Mouse (Mus musculus) activated CD4-positive, CD25-positive, alpha-beta regulatory T cell, adult 4 months (primary cell): ENCODE measurements around the gene Fam71e2. TPM values are rescaled to one million over a fixed set of nuclear protein-coding genes. Genes with fewer than 3 reads are reported as not detected.

Source experiments
- ATAC-seq: one replicate; pipeline ENCODE4 v1.8.0; 2017
- polyA plus RNA-seq, 2 experiments: library from polyadenylated mRNA; unstranded; fragments of 100-300 nt; shearing (Covaris generic); gene quantifications; one replicate each; pipeline ENCODE4 v1.2.1; 2017

Gene Fam71e2
- polyA plus RNA-seq, 2 experiments from 2014 or later: not detected

DNA sequence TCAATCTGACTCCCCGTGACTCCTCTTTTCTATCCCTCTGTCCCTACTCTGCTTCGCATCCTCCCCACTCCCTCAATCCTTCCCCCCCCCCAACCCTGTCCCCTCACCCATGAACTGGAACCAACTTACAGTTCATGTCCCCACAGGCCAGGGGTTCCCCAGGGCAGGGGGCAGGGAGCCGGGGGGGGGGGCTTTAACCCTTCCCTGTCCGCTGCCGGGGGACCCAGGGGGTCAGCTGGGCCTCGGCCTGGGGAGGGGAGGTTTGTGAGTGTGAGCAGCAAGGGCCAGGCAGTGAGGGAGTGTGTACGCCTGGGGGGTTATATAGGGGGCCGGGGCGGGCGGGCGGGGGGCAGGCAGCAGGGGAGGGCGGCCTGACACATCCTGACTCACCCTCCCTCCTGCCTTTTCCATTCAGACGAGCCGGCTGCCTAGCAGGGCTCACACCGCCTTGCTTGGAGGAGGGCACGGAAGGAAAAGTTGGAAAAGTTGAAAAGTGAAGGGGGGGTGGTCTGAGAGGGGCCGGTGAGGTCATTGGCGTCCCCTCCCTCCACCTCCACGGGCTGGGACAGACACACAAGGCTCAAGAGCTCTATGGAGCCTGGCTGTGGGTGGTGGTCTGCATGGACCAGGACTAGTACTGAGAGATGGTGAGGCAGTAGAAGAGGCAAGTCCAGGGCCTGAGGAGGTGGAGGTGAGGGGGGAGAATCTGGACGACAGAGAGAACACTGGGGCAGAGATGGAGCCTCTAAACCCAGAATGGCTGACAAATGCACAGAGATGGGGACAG, 6.9 kb upstream of the Fam71e2 start:
- ATAC-seq: no peak

DNA sequence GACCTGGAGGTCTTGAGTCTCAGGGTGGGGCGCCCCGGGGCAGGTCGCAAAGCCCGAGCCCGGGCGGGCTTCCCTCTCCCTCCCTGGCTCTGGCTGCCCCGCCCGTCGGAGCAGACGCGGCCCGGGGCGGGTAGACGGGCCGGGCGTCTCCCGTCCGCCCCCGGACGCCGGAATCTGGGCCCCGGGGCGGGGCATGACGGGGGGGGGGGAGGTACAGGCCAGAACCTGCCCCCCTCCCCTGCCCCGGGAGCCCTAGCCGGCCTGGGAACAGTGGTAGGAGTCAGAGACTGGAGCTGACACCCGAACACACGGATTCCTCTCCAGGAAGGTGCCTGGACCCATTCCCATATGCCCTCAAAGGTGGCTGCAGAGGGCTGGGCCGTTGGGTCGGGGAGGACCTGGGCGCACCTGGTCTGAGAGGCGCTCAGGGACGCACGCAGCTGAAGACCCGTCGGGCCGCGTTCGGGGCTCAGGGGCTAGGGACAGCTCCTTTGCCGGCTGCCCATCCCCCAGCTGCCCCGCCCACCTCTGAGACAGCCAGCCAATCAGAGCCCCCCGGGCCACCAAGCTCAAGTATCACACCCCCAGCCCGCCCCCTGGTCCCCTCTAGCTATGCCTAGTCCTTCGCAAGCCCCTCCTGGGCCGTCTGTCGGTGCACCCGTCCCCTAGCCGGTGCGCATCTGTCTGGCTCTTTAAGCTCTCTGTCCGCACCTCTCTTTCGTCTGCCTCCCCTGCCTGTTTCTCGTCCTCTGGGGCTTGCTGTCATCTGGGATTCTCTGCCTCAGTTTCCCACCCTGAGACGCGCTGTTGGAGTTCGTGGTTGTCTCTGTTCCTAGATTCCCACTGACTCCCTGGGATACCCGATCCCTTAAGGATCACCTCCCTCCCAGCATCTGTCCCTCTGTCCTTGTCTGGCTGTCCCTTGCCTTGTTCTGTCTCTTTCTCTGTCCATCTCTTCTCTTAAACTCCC, 6.0 kb upstream of the Fam71e2 start:
- peak; percentile 32 for ATAC-seq

GRCm38 (mm10) chr7:4776131-4776530, 5.0 kb upstream of the Fam71e2 start:
- no peak for ATAC-seq

DNA sequence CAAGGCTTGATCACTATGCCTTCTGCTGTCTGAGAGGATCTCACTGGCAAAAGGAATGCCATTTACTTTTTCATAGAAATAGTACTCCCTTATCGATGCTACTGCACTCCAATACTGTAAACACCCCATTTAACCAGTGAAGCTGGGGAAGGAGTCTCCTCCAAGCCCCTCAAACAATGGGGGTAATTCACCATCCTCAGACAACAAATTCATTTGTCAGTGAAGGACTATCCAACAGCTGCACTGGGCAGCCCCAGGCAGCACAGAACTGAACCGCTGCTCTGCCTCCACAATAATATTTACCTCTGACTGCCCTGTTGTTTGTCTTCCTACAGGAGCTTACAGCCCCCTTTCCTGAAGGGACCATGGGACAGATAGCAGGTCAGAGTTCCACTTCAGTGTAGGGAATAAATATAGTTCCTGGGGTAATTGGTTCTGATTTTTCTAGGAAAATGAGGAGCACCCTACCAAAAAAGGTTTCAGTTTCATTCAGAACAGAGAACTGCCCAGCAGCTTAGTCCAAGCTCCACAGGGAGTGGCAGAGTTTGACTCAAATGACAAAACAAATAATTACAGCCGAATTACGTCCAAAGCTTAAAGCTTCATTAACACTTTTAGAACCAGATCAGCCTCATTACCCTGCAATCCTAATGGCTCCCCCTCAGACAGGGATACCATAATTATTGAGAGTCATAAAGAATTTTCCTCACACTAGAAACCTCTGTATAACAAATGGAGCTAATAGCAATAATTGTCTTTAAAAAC, 6.0 kb downstream of the Fam71e2 start:
- ATAC-seq: no peak

DNA sequence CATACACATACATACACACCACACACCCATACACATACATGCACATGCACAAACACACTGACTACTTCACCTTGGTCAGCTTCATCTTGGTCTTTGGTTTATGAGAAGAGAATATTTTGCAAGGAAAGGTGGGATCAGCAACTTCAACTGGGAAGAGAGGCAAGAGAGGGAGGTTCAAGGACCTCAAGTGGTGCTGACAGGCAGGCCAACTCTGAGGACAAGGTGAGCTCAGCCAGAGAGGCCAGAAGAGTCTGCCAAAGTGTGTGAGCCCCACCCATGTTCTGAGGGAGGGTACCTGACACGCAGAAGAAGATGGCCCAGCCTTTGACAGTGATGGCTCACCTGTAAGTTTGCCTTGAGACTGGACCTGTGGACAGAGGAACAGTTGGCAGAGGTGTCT, 11.4 kb downstream of the Fam71e2 start:
- ATAC-seq: no peak

GRCm38 (mm10) chr7:4752821-4753570, 18.1 kb downstream of the Fam71e2 start, which contains the start of gene Cox6b2:
Gene Cox6b2 (minus strand): TSS chr7:4753094.
- peak; percentile 28 for ATAC-seq

- no peak for ATAC-seq
Measured at GRCm38 (mm10) chr7:4751971-4752820, 18.9 kb downstream of the Fam71e2 start.

DNA sequence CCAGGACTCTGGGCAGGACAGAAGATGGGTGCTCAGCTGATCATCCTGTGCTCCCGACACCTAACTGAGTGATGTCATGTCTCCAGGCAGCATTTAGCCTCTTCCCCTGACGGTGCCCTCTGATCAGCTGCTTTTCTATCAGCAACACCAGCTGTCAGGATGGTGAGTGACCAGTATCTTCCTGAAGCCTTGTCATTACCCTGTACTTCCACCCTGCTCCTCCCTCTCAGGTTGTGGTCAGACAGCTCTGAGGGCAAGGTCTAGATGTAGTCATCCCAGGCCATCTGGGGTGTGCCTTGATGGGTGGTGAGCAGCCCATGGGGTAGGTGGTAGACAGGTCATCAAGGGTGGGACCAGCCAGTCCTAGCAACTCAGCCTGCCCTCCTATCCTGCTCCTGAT, 21.9 kb downstream of the Fam71e2 start:
- no peak for ATAC-seq

GRCm38 (mm10) chr7:4748321-4748720, 22.8 kb downstream of the Fam71e2 start:
- ATAC-seq: no peak

GRCm38 (mm10) chr7:4747156-4747899, 23.8 kb downstream of the Fam71e2 start:
- ATAC-seq: no peak

GRCm38 (mm10) chr7:4746326-4746980, 24.6 kb downstream of the Fam71e2 start:
- no peak for ATAC-seq

- ATAC-seq: no peak
Measured at GRCm38 (mm10) chr7:4744886-4745285, 26.2 kb downstream of the Fam71e2 start.

DNA sequence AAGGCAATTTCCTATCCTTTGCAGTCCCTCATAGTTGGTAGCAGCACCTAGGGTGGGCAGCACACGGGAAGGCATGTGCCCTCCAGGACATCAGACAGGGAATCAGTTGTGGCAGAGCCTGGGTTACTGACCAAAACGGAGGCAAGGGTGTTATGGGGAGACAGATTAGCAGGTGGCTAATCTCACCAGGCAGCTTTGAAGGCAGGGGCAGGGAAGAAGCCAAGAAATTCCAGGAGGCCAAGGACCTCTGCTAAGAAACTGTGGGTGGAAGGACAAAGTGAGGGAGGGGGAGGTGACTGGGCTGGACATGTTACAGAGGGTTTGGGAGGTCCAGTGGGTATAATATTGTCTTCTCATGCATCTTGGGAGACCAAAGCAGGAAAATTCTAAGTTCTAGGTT, 27.7 kb downstream of the Fam71e2 start:
- ATAC-seq: no peak

DNA sequence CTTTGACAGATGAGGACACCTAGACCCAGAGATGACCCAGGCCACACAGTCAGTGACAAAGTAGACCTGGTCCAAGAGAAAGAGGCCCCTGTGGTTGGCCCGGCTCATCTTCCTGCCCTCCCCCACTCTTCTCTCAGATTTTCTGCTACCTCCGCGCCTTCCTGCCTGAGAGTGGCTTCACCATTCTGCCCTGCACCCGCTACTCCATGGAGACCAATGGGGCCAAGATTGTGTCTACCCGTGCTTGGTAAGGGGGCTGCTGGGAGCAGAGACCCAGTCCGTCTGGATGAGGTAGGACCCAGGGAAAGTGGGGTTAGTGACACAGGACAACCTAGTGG, 28.7 kb downstream of the Fam71e2 start:
- no peak for ATAC-seq

- ATAC-seq: no peak
Measured at GRCm38 (mm10) chr7:4741672-4742481, 29.2 kb downstream of the Fam71e2 start.

GRCm38 (mm10) chr7:4741151-4741550, 30.0 kb downstream of the Fam71e2 start:
- no peak for ATAC-seq

DNA sequence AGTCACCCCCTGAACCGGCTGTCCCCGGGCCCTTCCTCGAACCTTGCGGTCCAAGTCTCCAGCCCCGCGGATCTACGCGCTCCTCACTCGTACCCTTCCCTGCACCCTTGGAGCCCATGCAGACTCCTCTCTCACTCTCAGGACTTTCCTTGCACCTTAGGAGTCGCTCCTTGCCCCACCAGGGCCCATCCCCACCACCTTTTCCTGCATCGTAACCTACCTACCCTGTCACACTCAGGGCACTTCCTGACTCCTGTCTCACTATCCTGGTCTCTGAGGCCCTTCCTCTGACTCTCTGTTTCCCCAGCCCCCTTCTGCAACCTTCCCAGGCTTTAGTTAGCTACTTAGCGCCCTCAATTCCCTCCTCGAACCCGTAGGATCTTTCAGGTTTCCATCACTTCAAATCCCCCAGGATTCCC, 30.8 kb downstream of the Fam71e2 start:
- no peak for ATAC-seq

DNA sequence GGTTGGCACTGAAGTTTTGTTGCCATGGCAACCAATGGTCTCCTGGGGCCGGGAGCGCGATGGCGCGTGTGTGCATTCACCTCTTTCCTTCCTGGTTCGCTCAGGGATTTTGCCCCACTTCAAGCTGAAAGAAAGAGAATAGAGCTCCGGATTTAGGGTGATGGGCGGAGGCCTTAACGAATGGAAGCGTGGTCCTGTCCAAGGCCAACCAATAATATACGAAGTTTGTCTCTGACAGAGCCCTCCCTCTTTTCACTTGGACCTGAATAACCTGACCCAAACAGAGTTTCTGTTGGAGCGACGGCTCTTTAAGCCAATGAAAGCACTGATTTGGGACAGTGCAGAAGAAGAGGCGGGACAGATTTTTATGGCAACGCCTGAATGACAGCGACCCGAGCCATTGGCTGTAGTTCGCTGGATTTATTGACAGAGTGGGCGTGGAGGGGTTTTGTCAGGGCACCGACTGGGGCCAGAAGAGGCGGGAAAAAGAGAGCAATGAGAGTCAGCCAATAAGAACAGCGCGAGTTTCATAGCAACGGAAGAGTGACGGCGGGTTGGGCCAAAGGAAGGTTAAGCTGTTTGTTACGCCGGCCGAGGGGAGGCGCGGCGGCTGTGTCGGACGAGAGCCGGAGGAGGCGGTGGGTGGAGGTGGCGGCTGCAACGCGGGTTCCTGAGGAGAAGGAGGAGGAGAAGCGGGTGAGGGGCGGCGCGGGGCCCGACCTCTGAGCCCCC, 31.4 kb downstream of the Fam71e2 start, which contains the start of gene Kmt5c:
Kmt5c (plus strand) TSS at position 572 of the 732 bp plus-strand sequence.
- ATAC-seq: peak; percentile 84
